Mouse (Mus musculus) lung, postnatal 0 days (tissue): ENCODE results near the gene Ttc6.

Experiments
- CTCF ChIP-seq: IDR thresholded peaks from 2 replicates; pipeline ENCODE4 v1.5.1; 2016; ENCODE audit warnings: antibody characterized with exemption, mild to moderate bottlenecking
- EP300 ChIP-seq: IDR thresholded peaks from 2 replicates; pipeline ENCODE4 v1.6.1; 2016; ENCODE audit warnings: antibody characterized with exemption, mild to moderate bottlenecking, control low read depth

DNA sequence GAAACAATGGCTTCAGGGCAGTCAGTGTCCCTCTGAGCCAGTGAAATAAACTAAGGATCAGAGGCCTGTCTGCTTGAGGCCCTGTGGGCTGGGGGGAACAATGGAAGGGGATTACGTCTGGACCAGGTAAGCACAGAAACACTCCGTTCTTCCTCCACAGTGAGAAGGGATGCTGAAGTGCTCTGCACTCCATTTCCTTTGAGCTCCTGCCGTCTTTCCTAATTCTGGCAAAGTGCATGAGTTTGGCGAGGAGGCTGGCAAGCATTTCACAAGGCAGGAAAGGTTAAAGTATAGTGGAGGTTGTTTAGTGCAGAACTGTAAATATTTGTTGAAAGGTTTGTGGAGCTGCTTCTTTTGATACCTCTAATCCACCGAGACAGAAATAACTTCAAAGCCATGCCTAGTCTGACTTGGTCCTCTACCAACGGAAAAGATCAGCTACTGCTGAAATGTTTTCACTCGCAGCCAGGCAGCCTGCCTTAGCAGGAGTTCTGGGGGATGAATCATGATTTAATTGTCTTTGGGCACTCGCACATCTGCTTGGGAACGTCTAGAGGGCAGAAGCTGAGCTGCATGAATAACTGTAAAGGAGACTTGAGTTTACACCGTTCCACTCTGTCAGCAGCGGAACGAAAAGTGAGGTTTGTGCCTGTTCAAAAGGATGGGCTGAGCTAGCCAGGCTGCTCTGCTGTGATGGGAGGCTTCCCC is 212.5 kb downstream of the Ttc6 start:
- no peak for TF ChIP-seq EP300
- TF ChIP-seq CTCF: no peak
